Mouse (Mus musculus) skeletal muscle tissue, postnatal 0 days (tissue): Measurements from ENCODE around the gene Abtb1. TPM values are rescaled to one million over a fixed set of nuclear protein-coding genes. Genes with fewer than 3 reads are reported as not detected.

Experiments used
- polyA plus RNA-seq: library from polyadenylated mRNA; unstranded; fragments of >200 nt; fragmentation: Nextera tagmentation; extraction: Ambion mirVana; gene quantifications from 2 replicates; pipeline ENCODE4 v1.2.1, GENCODE M21; 2015

Abtb1 gene
- 28.1 and 32.9 TPM in 2 replicates for polyA plus RNA-seq

DNA sequence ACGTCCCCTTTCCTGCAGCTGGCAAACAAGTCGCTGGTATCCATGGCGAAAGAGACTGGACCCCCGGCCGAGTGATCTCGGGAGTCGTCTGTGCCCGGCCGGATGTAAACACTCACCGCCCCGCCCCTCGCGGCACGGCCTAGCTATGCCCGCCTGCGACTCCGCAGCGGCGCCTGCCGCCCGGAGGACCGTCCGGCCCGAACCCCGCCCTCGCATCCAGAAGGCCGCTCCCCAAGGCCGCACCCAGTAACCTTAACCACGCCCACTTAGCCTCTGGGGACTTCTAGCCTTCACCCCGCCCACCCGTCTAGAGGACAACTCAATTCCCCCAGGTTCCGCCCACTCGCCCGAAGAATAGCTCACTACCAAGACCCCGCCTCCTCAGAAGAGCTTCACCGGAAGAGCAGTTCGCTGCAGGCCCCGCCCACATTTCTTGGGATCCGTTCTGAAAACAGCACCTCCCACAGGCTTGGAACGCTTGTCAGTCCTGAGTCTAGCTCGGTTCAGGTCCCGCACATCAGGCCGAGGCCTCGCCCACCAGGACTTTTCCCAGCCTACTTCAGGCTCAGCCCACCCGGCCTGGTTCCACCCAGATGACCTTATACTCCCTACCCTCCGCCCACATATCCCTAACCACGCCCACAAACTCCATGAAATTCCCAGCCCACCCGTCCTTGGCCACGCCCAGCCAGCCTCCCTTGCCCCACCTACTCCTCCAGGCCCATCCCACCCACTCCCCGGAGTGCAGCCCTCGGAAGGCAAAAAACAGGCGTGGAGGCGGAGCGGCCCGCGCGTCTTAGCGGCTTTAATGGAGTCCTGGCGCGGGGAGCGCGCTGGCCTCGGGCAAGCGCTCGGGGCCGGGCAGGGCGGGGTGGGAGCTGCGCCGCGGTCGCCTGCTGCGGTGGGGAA is at the start of gene Abtb1:
TSS of gene Abtb1 (minus strand) at position 204 of the 909 bp plus-strand sequence.

DNA sequence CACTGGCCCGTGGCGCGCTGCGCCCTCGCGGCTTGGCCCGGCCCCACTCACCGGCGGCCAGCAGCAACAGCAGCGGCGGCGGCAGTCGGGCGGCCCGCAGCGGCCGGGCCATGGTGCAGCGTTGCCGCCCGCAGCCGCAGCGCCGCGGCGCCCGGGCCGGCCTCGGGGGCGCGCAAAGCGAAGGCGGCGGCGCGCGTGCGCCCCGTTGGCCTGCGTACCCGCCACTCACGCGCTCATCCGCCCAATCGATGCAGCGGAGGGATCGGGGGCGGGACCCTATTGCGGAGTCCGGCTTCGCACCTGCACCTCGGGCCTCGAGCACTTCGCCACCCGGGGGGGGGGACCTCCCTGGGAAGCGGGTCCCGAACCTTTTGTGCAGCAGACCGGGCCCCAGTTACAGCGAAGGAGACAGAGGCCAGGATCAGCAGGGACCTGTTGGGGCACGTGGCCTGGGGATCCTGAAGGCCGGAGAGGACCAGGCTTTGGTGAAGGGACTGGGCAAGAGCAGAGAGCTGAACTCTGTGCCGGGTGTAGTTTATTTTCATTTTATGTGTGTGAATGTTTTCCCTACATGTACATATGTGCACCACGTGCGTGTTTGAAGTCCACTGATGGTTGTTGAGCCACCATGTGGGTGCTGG is 33.2 kb upstream of the Abtb1 start, which contains the start of gene Podxl2:
TSS of gene Podxl2 (minus strand) at position 177 of the 641 bp plus-strand sequence.

Other genes with a start within 250 kb of the Abtb1 start
- 17.9 and 24.5 TPM in 2 replicates for gene Kbtbd12, start 204.0 kb downstream of the Abtb1 start, polyA plus RNA-seq
- 80.0 and 140 TPM in 2 replicates for gene Mgll, start 117.6 kb downstream of the Abtb1 start, polyA plus RNA-seq
- gene Podxl2, start 33.1 kb upstream of the Abtb1 start, polyA plus RNA-seq: 63.8 and 64.4 TPM in 2 replicates
- 17.0 and 20.8 TPM in 2 replicates for gene Mcm2, start 56.8 kb upstream of the Abtb1 start, polyA plus RNA-seq
- 31.1 and 38.2 TPM in 2 replicates for gene Tpra1, start 60.3 kb upstream of the Abtb1 start, polyA plus RNA-seq